Mouse (Mus musculus) right cerebral cortex, postnatal 4 days (tissue): ENCODE measurements at regions not wholly inside any gene's neighbourhood (a gene's known extent, or its start where the extent isn't known, plus 50 kb on each side); places are given as distances from the start of the nearest gene placed in this dataset.

ENCODE experiments used
- DNase-seq: peaks from one replicate; pipeline ENCODE4 v3.0.0-alpha.2; 2022

DNA sequence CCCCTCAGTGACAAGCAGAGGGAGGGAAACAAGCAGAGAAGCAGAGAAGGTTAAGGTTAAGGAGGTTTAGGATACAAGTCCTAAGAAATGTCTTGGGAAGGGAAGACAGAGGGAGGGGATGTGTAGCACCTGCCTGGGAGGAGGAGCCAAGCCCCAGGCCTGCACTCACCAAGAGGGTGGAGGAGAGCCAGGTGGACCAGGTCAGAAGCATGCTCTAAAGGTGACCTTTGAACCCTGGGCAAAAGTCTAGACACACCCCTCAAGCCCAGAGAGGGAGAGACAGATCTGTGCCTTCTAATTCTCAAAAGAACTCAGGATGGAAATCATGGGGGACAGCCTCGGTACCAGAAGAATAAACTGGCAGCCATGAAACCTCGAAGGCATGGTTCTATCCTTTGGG is 54.4 kb upstream of the Calm2 start:
- DNase-seq: no peak

DNA sequence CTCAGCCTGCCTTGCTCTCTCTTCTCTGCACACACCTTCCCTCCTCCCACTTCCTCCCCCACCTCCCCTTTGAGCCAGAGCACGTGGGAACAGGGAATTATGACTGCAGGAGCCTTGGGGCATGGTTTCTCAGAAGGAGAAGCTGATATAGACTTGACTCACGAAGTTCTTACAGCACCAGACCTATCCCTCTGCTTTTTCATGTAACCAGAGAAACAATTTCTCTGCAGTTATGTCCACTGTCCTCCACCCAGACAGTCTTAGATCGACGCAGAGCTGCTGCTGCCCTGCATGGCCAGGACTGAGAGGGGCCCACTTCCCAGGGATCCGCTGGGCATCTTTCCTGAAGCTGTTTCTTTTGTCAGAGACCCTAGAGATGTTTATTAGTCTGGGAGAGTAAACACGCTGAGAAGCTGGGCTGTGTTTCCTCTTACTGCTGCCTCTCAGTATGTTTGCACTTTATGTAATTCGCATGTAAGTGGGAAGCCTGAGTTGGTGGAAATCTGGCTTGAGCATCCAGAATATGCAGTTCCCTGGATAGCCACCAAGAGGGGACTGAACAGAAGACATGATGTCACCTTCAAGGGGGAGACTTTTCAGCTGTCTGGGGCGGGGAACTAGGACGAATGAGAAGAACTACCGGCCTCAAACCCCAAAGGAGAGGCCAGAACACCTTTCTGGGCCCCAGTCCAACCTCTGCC is 55.1 kb upstream of the Calm2 start:
- DNase-seq: no peak

DNA sequence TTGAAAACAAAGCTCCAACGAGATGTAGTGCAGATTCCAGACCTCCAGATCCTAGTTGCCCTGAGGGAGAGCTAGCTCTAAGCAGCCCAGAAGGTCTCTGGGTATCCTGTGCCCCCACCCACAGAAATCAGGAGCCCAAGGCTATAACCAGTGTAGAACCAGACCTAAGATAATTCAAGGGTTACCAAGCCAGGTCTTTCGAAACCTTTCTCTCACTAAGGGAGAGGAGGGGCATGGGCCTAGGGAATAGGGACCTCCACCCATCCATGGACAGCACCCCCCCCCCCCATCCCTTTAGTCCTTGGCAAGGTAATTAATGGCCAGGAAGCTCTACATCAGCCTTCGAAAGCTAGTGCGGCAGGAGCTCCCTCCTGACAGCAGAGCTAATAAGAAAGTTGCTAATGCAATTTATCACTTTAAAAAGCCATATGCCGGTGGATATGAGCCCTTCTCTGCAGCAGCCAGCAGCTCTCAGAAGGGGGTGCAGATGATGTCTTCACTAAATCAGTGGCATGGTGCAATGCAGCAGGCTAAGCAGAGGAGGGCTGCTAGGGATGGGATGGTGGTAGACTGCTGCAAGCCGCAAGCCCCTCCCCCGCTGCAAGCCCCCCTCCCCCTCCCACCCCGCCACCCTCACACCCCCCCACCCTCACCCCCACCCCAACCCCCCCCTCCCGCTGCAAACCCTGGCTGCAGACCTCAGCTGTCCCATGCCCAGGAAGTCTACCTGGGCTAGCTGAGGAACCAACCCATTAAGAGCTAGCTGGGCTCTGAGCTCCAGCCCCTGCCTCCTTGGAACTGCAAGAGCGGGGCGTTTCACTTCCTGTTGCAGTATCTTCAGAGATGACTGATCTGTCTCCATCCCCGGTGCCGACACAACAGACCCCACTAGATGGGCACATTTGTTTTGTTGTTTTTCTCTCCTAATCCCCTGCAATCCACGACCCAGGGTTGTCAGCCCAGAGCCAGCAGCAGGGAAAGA is 55.9 kb upstream of the Calm2 start:
- DNase-seq: no peak

DNA sequence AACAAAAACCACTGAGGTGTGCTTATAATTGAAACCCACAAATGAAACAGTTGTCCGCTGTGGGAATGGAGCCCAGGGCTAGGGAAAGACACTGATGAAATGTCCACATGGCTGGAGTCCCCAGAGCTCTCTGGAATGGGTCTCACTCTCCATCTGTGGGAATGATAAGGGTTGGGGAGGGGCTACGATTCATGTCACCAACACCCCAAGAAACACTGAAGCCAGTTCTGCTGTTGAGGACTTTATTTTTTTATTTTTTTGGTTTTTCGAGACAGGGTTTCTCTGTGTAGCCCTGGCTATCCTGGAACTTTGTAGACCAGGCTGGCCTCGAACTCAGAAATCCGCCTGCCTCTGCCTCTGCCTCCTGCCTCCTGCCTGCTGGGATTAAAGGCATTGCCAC is 56.8 kb upstream of the Calm2 start:
- no peak for DNase-seq

DNA sequence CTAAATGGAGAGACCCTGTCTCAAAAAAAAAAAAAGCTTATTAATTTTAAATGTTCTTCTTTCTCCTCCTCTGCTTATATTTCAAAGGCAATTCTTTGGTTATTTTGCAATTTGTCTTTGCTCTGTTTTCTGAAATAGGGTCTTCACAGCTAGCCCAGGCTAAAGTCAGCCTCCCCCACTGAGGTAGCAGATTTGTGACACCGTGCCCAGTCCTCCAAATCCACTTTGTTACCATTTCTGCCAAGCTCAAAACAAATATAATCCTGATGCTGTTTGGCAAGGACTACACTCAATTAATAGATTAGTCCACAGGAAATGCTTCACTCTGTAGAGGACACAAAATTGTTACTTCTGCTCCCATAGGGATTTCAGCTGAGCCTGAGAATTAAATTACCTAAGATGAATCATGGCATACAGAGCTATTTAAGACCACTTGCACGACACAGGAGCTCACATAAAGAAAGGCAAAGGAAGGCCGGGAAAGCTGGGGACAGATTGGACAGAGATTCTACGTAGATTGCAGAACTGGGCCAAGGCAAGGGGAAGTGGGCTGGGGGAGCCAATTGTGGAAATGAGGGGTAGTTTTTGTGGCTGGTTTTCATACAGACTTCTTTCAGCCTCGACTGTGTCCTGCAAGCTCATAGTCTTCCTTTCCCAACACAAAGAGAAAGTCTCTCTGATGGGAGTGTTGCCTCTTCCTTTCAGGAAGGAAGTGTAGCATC is 58.4 kb upstream of the Calm2 start:
- no peak for DNase-seq

DNA sequence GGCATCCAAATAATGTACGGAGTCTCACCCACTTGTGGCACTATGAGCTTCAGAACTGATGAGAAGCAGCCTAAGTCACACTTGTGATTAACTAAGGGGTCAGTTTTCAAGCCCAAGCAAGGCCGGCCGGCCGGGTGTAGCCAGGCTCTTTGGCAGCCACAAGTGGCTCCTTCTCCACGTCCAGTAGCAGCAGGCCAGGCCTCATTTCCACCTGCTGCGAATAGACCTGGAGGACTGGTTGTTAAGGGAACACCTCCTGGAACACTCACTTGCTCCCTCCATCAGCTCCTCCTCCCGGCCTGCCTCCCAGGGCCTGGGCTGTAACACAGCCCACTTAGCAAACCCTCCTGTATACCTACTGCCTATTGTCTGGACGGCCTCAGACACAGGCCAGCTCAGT is 61.1 kb upstream of the Calm2 start:
- DNase-seq: no peak

DNA sequence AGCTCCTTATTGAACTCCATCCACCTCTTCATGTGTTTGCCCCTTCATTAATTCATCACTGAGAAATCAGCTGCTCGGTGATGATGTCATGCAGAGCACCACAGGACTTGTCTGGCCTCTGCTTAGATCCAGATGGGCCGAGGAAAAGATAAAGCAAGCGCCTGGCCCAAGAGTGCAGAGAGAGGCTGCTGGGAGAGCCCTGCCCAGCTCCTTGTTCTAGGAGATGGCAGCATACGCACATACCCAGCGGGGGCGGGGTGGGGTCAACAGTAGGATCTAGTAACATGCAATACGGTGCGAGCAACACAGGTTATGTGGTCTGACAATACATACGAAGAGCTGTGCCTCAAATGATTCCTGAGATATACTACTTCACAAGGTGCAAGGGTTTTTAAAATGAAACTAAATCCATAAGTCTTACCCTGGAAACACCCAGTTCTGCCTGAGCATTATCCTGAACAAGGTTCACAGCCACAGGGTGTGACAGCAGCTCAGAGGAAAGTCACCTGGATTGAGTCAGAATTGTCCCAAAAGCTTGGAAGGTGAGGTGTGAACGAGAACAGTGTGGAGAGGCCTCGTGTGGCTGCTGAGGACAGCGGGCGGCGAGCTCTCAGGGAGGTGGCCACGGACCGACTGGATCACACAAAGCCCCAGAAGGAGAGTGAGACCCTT is 62.0 kb upstream of the Calm2 start:
- no peak for DNase-seq

DNA sequence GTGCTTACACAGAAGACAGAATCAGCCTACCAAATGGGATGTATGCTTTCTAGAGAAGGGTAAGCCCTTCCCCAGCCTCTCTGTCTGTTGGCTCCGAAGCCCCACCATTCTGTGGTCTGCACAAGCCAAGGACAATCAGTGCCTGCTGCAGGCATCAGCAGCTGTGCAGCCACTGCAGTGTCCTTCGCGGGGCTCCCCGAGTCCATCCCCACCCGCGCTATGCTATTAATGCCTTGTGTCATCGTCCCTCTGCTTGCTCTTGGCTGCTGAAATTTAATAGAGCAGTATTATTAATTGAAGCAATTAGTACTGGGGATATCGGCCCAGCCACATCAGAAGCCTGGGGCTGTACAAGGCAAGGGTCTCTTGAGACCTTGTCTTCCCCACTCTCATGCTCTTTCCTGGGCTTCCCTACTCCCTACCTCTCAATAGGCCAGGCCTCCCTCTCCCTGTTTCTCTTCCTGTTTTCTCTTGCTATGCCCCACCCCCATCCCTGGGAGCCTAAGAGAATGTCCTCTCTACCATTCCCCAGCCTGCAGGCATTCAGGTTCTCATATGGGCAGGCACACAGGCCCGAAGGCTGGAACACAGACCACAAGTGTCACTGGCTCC is 65.4 kb upstream of the Calm2 start:
- DNase-seq: no peak

DNA sequence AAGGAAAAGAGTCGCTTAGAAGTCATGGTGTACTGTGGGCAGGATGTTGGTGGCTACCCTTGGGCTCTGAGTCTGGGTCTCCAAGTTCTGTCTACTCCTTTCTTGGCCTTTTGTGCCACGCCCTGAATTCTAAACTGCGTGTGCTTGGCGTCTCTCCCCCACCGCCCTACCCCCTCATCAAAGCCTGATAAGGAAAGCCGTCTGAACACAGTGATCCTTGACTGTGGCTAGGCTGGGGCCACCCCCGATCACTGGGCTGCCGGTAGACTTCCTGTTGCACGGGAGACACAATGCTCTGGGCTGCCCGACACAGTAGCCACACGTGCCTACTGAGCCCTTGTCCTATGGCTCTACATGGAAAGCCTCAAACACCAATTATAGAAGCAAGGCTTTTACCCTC is 67.1 kb upstream of the Calm2 start:
- no peak for DNase-seq

DNA sequence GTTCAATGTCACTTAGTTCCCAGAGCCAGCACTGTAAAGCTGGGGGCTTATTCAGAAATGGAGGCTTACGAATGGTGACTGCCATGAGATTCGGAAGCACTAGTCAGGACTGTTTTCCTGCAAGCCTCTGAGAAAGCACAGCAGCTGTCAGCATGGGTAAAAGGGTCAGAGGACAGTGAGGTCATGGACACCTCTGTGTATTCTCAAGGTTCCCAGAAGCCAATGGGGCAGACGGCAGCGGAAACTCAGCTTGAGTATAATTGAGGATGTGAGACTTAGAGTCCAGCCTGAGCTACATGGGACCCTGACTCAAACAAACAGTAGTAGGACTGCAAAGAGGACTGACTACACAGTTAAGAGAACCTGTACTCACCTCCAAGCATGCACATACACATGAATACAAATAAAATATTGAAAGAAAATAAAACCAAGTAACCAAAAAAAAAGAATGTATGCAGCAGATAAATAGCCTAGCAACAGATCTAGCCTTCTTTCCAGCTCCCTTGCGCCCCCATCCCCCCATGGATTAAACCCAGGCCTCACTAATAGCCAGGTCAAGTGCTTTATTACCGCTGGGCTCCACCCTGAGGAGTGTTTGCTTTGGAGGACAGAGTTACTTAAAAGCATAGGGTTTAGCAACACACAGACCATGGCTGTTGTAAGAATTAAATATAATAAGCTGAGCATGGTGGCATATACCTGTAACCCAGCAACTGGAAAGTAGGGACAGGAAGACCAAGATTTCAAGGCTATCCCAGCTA is 67.8 kb upstream of the Calm2 start:
- DNase-seq: no peak

DNA sequence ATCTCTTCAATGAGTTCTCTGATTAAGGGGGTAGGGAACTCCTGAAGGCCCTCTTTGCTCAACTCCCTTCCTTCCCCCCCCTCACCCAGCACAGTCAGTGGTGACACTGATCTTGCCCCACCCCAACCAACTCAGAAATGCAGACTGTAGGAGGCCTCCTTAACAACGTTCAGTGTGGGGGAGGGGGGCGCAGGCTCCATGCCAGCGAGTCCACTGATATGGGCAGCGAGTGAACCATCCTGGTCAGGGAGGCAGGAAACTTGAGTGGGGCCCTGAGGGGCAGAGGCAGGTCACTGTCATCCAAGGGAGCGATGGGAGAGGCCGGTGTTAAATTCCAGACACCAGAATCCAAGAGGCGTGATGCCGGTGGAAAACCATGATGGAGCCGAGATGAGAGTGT is 70.5 kb upstream of the Calm2 start:
- no peak for DNase-seq

DNA sequence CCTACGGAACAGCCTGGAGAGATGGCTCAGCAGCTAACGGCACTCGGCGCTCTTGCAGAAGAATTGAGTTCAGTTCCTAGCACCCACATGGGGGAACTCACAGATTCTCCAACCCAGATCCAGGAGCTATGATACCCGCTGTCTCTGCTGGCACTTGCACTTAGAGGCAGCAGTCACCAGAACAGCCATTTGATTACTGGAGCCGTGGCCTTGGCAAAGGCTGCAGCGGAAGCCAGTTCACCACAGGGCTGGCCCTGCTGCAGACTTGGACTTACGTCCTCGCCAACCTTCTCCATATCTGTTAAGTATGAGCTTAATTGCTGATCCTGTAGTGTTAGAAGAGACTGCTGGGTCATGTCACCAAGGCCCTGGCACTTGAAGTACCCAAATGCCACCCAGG is 72.7 kb upstream of the Calm2 start:
- DNase-seq: no peak

DNA sequence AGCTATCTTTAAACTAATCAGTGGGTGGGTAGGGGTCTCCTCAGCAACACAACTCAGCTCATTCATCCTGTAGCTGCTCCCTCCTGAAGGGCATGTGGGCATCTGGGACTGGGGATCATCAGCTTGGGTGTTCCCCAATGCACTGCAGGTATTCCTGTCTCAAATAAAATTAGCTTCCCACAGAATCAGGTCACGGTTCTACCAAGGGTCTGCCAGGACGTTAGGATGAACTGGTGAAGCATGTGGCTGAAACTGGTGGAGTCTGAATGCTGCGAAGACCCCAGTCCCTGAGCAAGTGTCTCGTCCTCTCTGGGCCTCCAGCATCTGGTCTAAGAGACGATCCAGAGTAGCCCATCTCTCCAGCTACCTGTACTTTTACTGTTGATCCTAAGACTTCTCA is 74.1 kb upstream of the Calm2 start:
- DNase-seq: no peak

DNA sequence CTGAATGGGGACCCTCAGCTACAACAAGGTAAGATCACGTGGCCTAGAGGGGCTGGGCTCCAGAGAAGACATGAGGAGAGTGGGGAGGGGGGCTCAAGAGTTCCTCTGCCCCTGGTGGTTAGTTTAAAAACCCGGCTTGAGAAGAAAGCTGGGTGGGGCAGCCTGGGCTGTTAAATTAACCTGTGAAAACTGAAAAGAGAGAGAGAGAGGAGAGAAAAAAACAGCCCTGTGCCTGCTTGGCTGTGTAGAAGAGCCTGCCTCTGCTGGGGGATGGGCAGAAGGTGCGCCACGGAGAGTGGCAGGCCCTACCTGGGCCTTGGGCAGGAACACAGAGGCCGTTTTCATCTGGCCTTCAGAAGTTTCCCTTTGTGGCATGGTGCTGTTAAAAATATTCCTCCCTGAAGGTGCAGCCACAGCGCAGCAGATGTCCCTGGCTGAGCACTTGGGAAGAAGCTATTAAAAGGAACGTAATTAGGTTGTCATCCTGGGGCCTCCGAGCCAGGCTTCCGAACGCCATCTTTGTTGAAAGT is 75.0 kb upstream of the Calm2 start:
- no peak for DNase-seq

DNA sequence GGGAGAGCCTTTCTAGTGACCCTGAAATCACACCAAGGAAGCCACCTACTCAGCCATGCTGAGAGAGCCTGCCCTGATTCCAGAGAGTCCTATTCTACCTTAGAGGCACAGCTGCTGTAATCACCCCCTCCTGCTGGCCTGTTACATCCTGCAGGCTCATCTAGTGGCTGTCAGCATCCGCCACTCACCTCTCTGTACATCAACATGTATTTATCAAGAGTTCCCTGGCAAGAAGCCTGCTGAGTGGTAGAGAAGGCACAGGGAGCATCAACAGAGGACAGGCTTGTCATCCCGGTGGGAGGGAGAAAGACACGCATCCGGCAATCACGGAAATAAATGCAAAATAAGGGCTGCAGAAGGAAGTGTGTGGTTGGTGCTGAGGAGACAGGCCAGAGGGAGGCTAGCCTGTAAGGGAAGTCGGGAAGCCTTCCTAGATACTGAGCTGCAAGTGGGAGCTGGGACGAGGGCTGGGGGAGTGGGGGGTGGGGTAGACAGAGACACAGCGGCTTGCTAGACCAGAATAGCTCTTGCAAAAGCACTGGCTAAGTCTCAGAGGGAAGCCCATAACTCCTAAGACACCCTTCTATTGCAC is 75.9 kb upstream of the Calm2 start:
- DNase-seq: no peak

DNA sequence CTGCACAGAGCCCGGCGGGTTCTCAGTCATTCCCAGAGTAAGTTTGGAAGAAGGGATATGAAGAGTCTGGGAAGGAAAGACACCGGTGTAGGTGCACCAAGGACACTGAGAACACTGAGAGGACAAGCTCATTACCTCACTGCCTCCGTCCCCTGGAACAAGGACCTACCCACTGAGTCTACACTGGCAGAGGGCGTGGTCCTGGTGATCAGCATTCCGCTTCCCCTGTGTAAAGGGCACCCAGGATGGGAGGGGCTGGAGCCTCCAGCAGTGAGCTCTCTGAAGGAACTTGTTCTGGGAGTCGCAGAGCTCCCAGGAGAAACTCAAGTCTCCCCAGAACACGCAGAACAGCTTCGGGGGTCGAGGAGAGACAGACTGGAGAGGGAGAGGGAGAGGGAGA is 76.9 kb upstream of the Calm2 start:
- DNase-seq: no peak

DNA sequence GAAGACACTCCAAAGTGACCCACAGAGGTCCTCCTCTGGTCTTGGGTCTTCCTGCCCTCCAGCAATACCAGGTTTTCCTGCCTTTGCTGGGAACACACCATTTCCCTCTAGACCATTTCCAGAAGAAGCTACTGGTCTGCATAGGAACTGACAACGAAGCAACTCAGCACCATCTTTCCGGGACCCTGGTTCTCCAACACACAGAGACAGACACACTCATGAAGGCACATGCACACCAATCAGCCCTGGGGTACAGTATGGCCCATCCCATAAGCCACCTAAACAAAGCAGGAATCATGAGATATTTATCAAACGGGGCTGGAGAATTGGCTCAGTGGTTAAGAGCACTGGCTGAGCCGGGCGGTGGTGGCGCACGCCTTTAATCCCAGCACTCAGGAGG is 80.4 kb upstream of the Calm2 start:
- DNase-seq: no peak

DNA sequence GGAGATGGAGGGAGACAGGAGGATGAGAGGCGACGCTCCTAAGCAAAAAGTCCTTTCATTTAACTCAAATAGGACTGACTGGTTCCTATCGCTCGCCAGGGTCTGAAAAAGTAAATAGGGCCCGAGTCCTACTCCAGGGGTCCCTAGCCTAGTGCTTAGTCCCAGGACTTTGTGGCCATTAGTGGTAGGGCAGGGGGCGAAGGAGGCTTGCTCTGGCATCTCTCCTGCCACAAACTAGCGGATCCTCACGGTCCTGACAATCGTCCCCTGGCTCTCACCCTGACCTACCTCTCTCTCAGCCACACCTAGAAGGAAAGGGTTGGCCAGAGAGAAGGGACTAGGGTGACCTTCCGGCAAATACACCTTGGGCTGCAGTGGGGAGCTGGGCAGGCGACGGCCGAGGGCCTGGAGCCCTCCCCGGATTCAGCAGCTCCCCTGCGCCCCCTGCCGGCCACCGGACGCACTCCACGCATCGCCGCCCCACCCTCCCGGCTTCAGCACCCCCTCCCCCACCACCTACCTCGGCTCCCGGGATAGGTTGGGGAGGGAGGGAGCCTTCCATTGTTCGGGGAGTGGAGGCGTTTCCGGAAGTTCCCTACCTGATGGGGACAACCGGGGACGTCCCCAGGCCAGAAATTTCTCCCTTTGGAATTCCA is 83.6 kb upstream of the Calm2 start:
- peak; percentile 95 for DNase-seq

DNA sequence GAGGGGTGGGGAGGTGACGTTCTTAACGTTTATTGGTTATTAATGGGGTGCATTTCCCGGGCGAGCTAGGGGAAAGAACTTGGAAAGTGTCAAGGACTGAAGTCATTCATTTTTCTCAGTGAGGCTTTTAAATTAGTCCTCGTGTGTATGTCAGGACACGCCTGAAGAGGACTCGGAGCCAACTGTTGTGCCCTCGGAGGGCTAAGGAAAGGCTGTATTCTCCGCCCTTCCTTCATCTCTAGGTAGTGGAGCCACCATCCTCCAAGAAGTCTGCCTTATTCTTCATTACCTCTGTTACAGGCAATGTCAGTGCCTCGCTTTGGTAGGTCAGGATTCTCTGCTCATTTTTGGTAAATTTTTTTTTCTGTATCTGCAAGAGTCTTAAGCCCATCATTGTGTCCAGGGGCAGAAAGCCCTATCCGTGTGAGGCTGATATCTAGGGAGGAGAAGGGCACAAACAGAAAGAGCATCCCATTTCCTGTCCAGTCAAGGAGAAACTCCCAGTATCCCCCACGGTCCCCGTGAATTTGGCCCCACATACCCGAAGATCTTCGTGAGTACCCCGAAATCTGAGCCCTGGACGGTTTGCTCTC is 84.2 kb upstream of the Calm2 start:
- no peak for DNase-seq
